Mouse (Mus musculus) CH12F3 (cell line): Measurements from ENCODE around the gene Slc38a9.
"Not testable (repeated sequence)": the region's sequence is repeated elsewhere in the genome, so short reads cannot be mapped to it uniquely, and the experiment has no call there.

Experiments used
- in situ Hi-C: fragments of 300-500 bp; cut with MboI; formaldehyde crosslinking; loops from 2 replicates; pipeline ENCODE4 v1.14.3; 2020; ENCODE audit warnings: low sequenced_read_pairs

The Slc38a9 gene

GRCm38 (mm10) chr13:112678154-112678553 lies 17.6 kb downstream of the Slc38a9 start:
- in situ Hi-C loops, result loop anchor here (10.0 kb wide), 2 partner anchors 237 to 357 kb away; partner anchors contain the start of gene Cdc20b

GRCm38 (mm10) chr13:112683312-112683711 lies 22.8 kb downstream of the Slc38a9 start:
- in situ Hi-C loops, result no loop called here

- in situ Hi-C loops, result no loop called here
Measured at GRCm38 (mm10) chr13:112683970-112684369, 23.4 kb downstream of the Slc38a9 start.

GRCm38 (mm10) chr13:112686155-112686554 lies 25.6 kb downstream of the Slc38a9 start:
- in situ Hi-C loops, result no loop called here

GRCm38 (mm10) chr13:112692870-112693553 lies 32.5 kb downstream of the Slc38a9 start:
- in situ Hi-C loops, result no loop called here

GRCm38 (mm10) chr13:112695526-112696240 lies 35.1 kb downstream of the Slc38a9 start:
- in situ Hi-C loops, result no loop called here

GRCm38 (mm10) chr13:112701256-112701655 lies 40.7 kb downstream of the Slc38a9 start:
- in situ Hi-C loops, result no loop called here

GRCm38 (mm10) chr13:112706351-112706750 lies 45.8 kb downstream of the Slc38a9 start:
- in situ Hi-C loops, result no loop called here

- in situ Hi-C loops, result no loop called here
Measured at GRCm38 (mm10) chr13:112720078-112720736, 59.7 kb downstream of the Slc38a9 start.

GRCm38 (mm10) chr13:112721946-112722729 lies 61.6 kb downstream of the Slc38a9 start:
- in situ Hi-C loops, result no loop called here

- in situ Hi-C loops, result not testable (repeated sequence)
Measured at GRCm38 (mm10) chr13:112724260-112724659, 63.7 kb downstream of the Slc38a9 start.

- in situ Hi-C loops, result no loop called here
Measured at GRCm38 (mm10) chr13:112726002-112726401, 65.5 kb downstream of the Slc38a9 start.

GRCm38 (mm10) chr13:112733311-112733710 lies 72.8 kb downstream of the Slc38a9 start:
- in situ Hi-C loops, result no loop called here

- in situ Hi-C loops, result no loop called here
Measured at GRCm38 (mm10) chr13:112734906-112735713, 74.6 kb downstream of the Slc38a9 start.

- in situ Hi-C loops, result no loop called here
Measured at GRCm38 (mm10) chr13:112736407-112736806, 75.9 kb downstream of the Slc38a9 start.

GRCm38 (mm10) chr13:112737110-112737509 lies 76.6 kb downstream of the Slc38a9 start:
- in situ Hi-C loops, result no loop called here

- in situ Hi-C loops, result no loop called here
Measured at GRCm38 (mm10) chr13:112738005-112738404, 77.5 kb downstream of the Slc38a9 start.

- in situ Hi-C loops, result no loop called here
Measured at GRCm38 (mm10) chr13:112740073-112740472, 79.5 kb downstream of the Slc38a9 start.

GRCm38 (mm10) chr13:112742076-112742830 lies 81.7 kb downstream of the Slc38a9 start:
- in situ Hi-C loops, result no loop called here
